Mouse (Mus musculus): Measurements from ENCODE around the gene Cacna2d3. TPM values are rescaled to one million over a fixed set of nuclear protein-coding genes. Genes with fewer than 3 reads are reported as not detected.

Cacna2d3 gene
- polyA plus RNA-seq, 1 experiment from 2014 or later, result 19.1 TPM

GRCm38 (mm10) chr14:28961379-28961778, 760.3 kb downstream of the Cacna2d3 start:
- Histone ChIP-seq H3K9me3 (ENCODE audit: control insufficient read depth, low read length) (no peaks in the 10 kb centered on the region), H3K27ac (ENCODE audit: low read depth, low read length) (no peak overlapping the region), H3K27me3 (ENCODE audit: control insufficient read depth, insufficient read depth, low read length) (no peaks in the 10 kb centered on the region), H3K9ac (ENCODE audit: low read length) (no peak overlapping the region), H3K36me3 (ENCODE audit: control insufficient read depth, insufficient read depth, low read length) (no peaks in the 10 kb centered on the region), H3K4me2 (ENCODE audit: low read depth) (no peak overlapping the region), H3K4me1 (ENCODE audit: control insufficient read depth, insufficient read depth, low read length) (peaks cover 15% of the 10 kb centered on the region), H3K4me3 (ENCODE audit: low read depth, low read length) (no peak overlapping the region)
- DNase-seq (ENCODE audit: low spot score), result no peak
- WGBS, result 86% methylated on average over 5 of the region's 5 CpGs
- no peak for ATAC-seq (ENCODE audit: insufficient read depth, low FRiP score, low TSS enrichment)

DNA sequence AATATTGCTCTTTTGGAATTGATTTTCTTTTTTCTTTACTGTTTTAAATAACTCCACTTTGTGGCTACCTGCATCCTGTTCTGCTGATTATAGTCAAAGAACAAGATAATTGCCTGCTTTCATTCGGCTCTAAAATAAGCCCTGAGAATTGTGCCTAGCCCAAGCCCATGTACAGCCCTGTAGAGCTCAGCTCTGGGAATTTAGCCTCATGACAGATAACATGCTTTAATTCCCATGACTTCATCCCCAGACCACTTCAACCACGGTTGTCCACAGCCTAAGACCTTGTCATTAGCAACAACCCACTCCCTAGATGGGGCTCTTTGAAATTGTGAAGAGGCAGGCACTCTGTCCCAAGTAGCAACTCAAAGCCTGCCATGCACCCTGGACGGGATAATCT, 762.6 kb downstream of the Cacna2d3 start:
- no peak overlapping the region for H3K4me2 ChIP-seq (ENCODE audit: low read depth)
- no peaks in the 10 kb centered on the region for H3K36me3 ChIP-seq (ENCODE audit: control insufficient read depth, insufficient read depth, low read length)
- 52% methylated on average over 3 of the region's 3 CpGs for WGBS
- H3K27me3 ChIP-seq (ENCODE audit: control insufficient read depth, insufficient read depth, low read length), result no peaks in the 10 kb centered on the region
- ATAC-seq (ENCODE audit: insufficient read depth, low FRiP score, low TSS enrichment) (peak; percentile 66), DNase-seq (ENCODE audit: low spot score) (no peak)
- no peak overlapping the region for H3K9ac ChIP-seq (ENCODE audit: low read length)
- no peaks in the 10 kb centered on the region for H3K9me3 ChIP-seq (ENCODE audit: control insufficient read depth, low read length)
- H3K4me3 ChIP-seq (ENCODE audit: low read depth, low read length), result no peak overlapping the region
- H3K27ac ChIP-seq (ENCODE audit: low read depth, low read length), result peak overlapping the region; percentile 49; the same call in 1 of the 2 replicates
- H3K4me1 ChIP-seq (ENCODE audit: control insufficient read depth, insufficient read depth, low read length), result peaks cover 18% of the 10 kb centered on the region

GRCm38 (mm10) chr14:28958131-28959015, 763.3 kb downstream of the Cacna2d3 start:
- no peak overlapping the region for H3K4me3 ChIP-seq (ENCODE audit: low read depth, low read length)
- peak; percentile 82 for DNase-seq (ENCODE audit: low spot score)
- H3K27me3 ChIP-seq (ENCODE audit: control insufficient read depth, insufficient read depth, low read length), result no peaks in the 10 kb centered on the region
- H3K27ac ChIP-seq (ENCODE audit: low read depth, low read length), result peak overlapping the region; percentile 58; the same call in 1 of the 2 replicates
- no peaks in the 10 kb centered on the region for H3K36me3 ChIP-seq (ENCODE audit: control insufficient read depth, insufficient read depth, low read length)
- no peaks in the 10 kb centered on the region for H3K9me3 ChIP-seq (ENCODE audit: control insufficient read depth, low read length)
- H3K4me2 ChIP-seq (ENCODE audit: low read depth), result no peak overlapping the region
- H3K4me1 ChIP-seq (ENCODE audit: control insufficient read depth, insufficient read depth, low read length), result peaks cover 18% of the 10 kb centered on the region
- WGBS, result 20% methylated on average over 6 of the region's 6 CpGs
- H3K9ac ChIP-seq (ENCODE audit: low read length), result no peak overlapping the region
- peak; percentile 94 for ATAC-seq (ENCODE audit: insufficient read depth, low FRiP score, low TSS enrichment)

DNA sequence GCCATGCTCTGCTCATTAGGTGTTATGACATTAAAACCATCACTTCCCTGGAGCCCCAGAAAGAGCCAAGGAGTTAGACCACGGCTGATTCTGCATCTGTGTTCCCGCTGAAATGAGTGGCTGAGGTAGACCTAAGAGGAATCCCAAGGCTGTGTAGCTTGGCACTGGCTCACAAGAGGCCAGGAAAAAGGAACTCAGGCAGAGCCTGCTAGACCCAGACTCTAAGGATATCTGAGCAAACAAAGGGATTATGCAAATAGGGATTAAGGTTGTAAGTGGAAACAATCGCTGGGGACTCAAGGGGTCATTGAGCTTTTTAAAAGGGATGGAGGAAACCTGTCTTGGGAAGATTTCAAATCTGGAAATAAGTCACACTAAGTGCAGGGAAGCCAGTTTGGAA, 766.5 kb downstream of the Cacna2d3 start:
- H3K4me1 ChIP-seq (ENCODE audit: control insufficient read depth, insufficient read depth, low read length), result peaks cover 18% of the 10 kb centered on the region
- DNase-seq (ENCODE audit: low spot score), result no peak
- no peak overlapping the region for H3K27ac ChIP-seq (ENCODE audit: low read depth, low read length)
- WGBS, result 14% methylated on average over 3 of the region's 3 CpGs
- no peak overlapping the region for H3K9ac ChIP-seq (ENCODE audit: low read length)
- no peaks in the 10 kb centered on the region for H3K9me3 ChIP-seq (ENCODE audit: control insufficient read depth, low read length)
- no peaks in the 10 kb centered on the region for H3K36me3 ChIP-seq (ENCODE audit: control insufficient read depth, insufficient read depth, low read length)
- no peaks in the 10 kb centered on the region for H3K27me3 ChIP-seq (ENCODE audit: control insufficient read depth, insufficient read depth, low read length)
- no peak overlapping the region for H3K4me3 ChIP-seq (ENCODE audit: low read depth, low read length)
- no peak overlapping the region for H3K4me2 ChIP-seq (ENCODE audit: low read depth)
- ATAC-seq (ENCODE audit: insufficient read depth, low FRiP score, low TSS enrichment), result no peak

DNA sequence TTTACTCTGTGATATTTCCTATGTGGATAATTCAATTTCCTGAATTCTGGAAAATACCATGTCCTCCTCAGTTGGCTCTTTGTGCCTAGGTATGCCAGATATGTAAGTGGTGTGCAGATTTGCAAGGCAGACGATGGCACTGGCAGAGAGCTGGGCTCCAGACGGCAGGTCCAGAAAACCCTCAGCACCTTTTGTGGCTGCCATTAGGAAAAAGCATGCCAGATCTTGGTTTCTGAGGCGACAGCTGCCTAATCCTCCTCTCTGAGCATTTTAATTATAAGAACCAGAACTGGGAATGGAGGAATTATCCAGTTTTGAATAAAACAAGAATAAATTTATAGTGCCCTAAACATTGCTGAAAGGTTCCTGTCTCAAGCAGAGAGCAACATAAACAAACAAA, 767.1 kb downstream of the Cacna2d3 start:
- Histone ChIP-seq H3K27me3 (ENCODE audit: control insufficient read depth, insufficient read depth, low read length) (no peaks in the 10 kb centered on the region), H3K27ac (ENCODE audit: low read depth, low read length) (no peak overlapping the region), H3K4me2 (ENCODE audit: low read depth) (no peak overlapping the region), H3K9me3 (ENCODE audit: control insufficient read depth, low read length) (no peaks in the 10 kb centered on the region), H3K36me3 (ENCODE audit: control insufficient read depth, insufficient read depth, low read length) (no peaks in the 10 kb centered on the region), H3K4me1 (ENCODE audit: control insufficient read depth, insufficient read depth, low read length) (peaks cover 18% of the 10 kb centered on the region), H3K9ac (ENCODE audit: low read length) (no peak overlapping the region), H3K4me3 (ENCODE audit: low read depth, low read length) (no peak overlapping the region)
- 48% methylated on average over 3 of the region's 3 CpGs for whole genome bisulfite sequencing
- ATAC-seq (ENCODE audit: insufficient read depth, low FRiP score, low TSS enrichment) (no peak), DNase-seq (ENCODE audit: low spot score) (no peak)

- Histone ChIP-seq H3K4me2 (ENCODE audit: low read depth) (no peak overlapping the region), H3K4me3 (ENCODE audit: low read depth, low read length) (no peak overlapping the region), H3K27ac (ENCODE audit: low read depth, low read length) (no peak overlapping the region), H3K4me1 (ENCODE audit: control insufficient read depth, insufficient read depth, low read length) (peaks cover 16% of the 10 kb centered on the region), H3K36me3 (ENCODE audit: control insufficient read depth, insufficient read depth, low read length) (no peaks in the 10 kb centered on the region), H3K9ac (ENCODE audit: low read length) (no peak overlapping the region), H3K9me3 (ENCODE audit: control insufficient read depth, low read length) (no peaks in the 10 kb centered on the region), H3K27me3 (ENCODE audit: control insufficient read depth, insufficient read depth, low read length) (no peaks in the 10 kb centered on the region)
- WGBS, result 30% methylated on average over 6 of the region's 6 CpGs
- DNase-seq (ENCODE audit: low spot score) (no peak), ATAC-seq (ENCODE audit: insufficient read depth, low FRiP score, low TSS enrichment) (no peak)
Measured at GRCm38 (mm10) chr14:28954086-28954485, 767.6 kb downstream of the Cacna2d3 start.

DNA sequence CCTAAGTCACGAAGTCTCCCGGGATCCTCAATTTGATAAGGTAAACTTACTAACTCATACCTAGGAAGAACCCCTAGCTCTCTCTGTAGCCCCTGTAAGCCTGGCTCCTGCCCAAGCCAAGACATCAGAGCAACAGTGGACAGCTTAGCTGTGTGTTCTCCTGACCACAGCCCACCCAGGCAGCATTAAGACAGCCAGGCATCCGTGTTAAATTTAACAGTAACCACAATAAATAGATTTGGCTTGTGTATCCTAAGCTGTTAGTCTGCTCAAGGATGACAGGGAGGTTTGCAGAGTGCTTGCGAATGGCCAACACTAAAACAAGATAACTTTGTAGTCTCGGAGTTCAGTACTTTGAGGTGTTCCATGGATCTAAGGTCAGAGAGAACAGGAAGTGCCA, 768.3 kb downstream of the Cacna2d3 start:
- no peak for ATAC-seq (ENCODE audit: insufficient read depth, low FRiP score, low TSS enrichment)
- Histone ChIP-seq H3K27ac (ENCODE audit: low read depth, low read length) (no peak overlapping the region), H3K4me1 (ENCODE audit: control insufficient read depth, insufficient read depth, low read length) (peaks cover 10% of the 10 kb centered on the region), H3K4me3 (ENCODE audit: low read depth, low read length) (no peak overlapping the region), H3K4me2 (ENCODE audit: low read depth) (no peak overlapping the region), H3K36me3 (ENCODE audit: control insufficient read depth, insufficient read depth, low read length) (no peaks in the 10 kb centered on the region), H3K9ac (ENCODE audit: low read length) (no peak overlapping the region), H3K27me3 (ENCODE audit: control insufficient read depth, insufficient read depth, low read length) (no peaks in the 10 kb centered on the region), H3K9me3 (ENCODE audit: control insufficient read depth, low read length) (no peaks in the 10 kb centered on the region)
- no peak for DNase-seq (ENCODE audit: low spot score)
- 69% methylated on average over 5 of the region's 5 CpGs for WGBS

- no peak for ATAC-seq (ENCODE audit: insufficient read depth, low FRiP score, low TSS enrichment)
- 90% methylated on average over 2 of the region's 2 CpGs for WGBS
- no peak for DNase-seq (ENCODE audit: low spot score)
- Histone ChIP-seq H3K9ac (ENCODE audit: low read length) (no peak overlapping the region), H3K4me2 (ENCODE audit: low read depth) (no peak overlapping the region), H3K27me3 (ENCODE audit: control insufficient read depth, insufficient read depth, low read length) (no peaks in the 10 kb centered on the region), H3K27ac (ENCODE audit: low read depth, low read length) (no peak overlapping the region), H3K36me3 (ENCODE audit: control insufficient read depth, insufficient read depth, low read length) (no peaks in the 10 kb centered on the region), H3K9me3 (ENCODE audit: control insufficient read depth, low read length) (no peaks in the 10 kb centered on the region), H3K4me1 (ENCODE audit: control insufficient read depth, insufficient read depth, low read length) (peaks cover 3% of the 10 kb centered on the region; the same call in 1 of the 2 replicates), H3K4me3 (ENCODE audit: low read depth, low read length) (no peak overlapping the region)
Measured at GRCm38 (mm10) chr14:28950499-28950898, 771.2 kb downstream of the Cacna2d3 start.

DNA sequence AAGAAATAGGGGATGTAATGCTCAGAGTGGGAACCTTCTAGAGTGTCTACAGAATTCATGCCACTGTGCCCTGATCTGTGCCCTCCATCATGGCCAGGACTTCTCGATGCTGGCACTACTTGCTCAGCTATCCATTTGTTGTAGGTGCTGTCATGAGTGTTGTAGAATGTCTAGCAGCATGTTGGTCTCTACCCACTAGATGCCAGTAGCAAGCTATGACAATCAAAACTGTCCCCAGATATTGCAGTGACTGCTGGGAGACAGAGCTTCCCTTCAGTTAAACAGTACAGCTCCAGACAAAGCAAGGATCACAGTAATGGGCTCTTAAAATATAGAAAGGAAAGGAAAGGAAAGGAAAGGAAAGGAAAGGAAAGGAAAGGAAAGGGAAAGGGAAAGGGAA, 771.9 kb downstream of the Cacna2d3 start:
- WGBS, result 90% methylated on average over 1 of the region's 1 CpGs

More for the DNA sequence above, 771.9 kb downstream of the Cacna2d3 start:
- H3K9ac ChIP-seq (ENCODE audit: low read length), result no peak overlapping the region
- no peak overlapping the region for H3K4me2 ChIP-seq (ENCODE audit: low read depth)
- no peaks in the 10 kb centered on the region for H3K36me3 ChIP-seq (ENCODE audit: control insufficient read depth, insufficient read depth, low read length)
- no peaks in the 10 kb centered on the region for H3K27me3 ChIP-seq (ENCODE audit: control insufficient read depth, insufficient read depth, low read length)
- H3K4me3 ChIP-seq (ENCODE audit: low read depth, low read length), result no peak overlapping the region
- no peaks in the 10 kb centered on the region; the same call in 1 of the 2 replicates for H3K4me1 ChIP-seq (ENCODE audit: control insufficient read depth, insufficient read depth, low read length)
- DNase-seq (ENCODE audit: low spot score) (no peak), ATAC-seq (ENCODE audit: insufficient read depth, low FRiP score, low TSS enrichment) (no peak)
- H3K27ac ChIP-seq (ENCODE audit: low read depth, low read length), result no peak overlapping the region
- no peaks in the 10 kb centered on the region for H3K9me3 ChIP-seq (ENCODE audit: control insufficient read depth, low read length)

All from neural tube, embryonic 11.5 days (tissue).